Mouse (Mus musculus) spleen, adult 2 months (tissue): ENCODE data around the gene Mapkapk5.

Source experiments
- CTCF ChIP-seq: fragments of 200-500 bp; IDR thresholded peaks from 2 replicates; pipeline ENCODE4 v1.5.1; 2011; ENCODE audit warnings: mild to moderate bottlenecking, inconsistent platforms; ENCODE audit not compliant: insufficient read depth, insufficient read length, insufficient replicate concordance; ENCODE audit errors: extremely low read depth
- POLR2A ChIP-seq: fragments of 200-500 bp; IDR thresholded peaks from 2 replicates; pipeline ENCODE4 v1.6.1; 2011; ENCODE audit warnings: low read depth, low read length, inconsistent platforms

DNA sequence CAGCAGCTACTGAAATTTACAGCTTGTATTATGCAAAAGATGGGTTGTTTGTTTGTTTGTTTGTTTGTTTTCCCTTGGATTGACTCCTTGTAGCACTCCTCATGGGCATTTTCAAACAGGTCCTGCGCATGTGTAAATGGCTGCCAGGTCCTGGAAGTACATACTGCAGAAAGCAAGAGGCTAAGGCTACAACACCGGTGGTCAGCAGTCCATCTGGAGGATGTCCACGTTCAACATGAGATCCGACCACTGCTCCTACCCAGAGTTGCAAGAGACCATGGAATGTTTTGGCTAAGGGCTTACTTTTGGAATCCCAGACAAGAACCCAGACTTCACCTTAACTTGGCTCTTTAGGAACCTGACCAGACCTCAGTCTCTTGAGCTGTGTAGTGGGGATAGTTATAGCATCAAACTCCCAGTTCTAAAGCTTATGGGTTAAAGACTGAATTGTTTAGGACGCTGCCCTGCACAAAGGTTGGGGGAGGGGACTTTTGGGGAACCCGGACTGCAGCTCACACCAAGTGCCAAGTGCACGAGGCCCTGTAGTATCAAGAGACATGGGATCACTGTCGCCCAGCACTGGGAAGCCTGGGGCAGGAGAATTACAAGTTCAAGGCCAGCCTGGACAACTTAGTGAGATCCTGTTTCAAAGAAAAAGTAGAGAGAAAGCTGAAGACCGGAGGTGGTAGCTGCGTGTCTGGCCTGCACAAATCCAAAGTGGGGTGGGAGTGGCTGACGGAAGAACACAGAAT lies 46.5 kb upstream of the Mapkapk5 start:
- TF ChIP-seq CTCF (no peak), POLR2A (no peak)
